Mouse (Mus musculus) right cerebral cortex, postnatal 36 days (tissue): ENCODE data around the gene Gm45234.
A peak's percentile ranks its signal among the peaks of the same experiment; 100 is the strongest.

Experiments used
- DNase-seq, 2 experiments: peaks; one replicate each; pipeline ENCODE4 v3.0.0; 2022; ENCODE audit warnings: low spot score in 2 of 2, mixed read lengths in 1 of 2

The Gm45234 gene

GRCm38 (mm10) chr6:124740211-124740887, 15.5 kb downstream of the Gm45234 start:
- peak in 1 of 2 experiments; percentile 63 for DNase-seq

GRCm38 (mm10) chr6:124739231-124739796, 16.5 kb downstream of the Gm45234 start:
- no peak for DNase-seq

GRCm38 (mm10) chr6:124738511-124739023, 17.3 kb downstream of the Gm45234 start, which contains the start of gene Ptpn6:
Ptpn6 (minus strand) TSS chr6:124738714.
- DNase-seq = no peak

GRCm38 (mm10) chr6:124737040-124737439, 18.8 kb downstream of the Gm45234 start:
- no peak for DNase-seq

- DNase-seq = no peak
Measured at GRCm38 (mm10) chr6:124734417-124734816, 21.4 kb downstream of the Gm45234 start.

GRCm38 (mm10) chr6:124732476-124733370, 23.1 kb downstream of the Gm45234 start:
- no peak for DNase-seq

GRCm38 (mm10) chr6:124731038-124731437, 24.8 kb downstream of the Gm45234 start:
- no peak for DNase-seq

- DNase-seq = no peak
Measured at GRCm38 (mm10) chr6:124729850-124730705, 25.7 kb downstream of the Gm45234 start.

GRCm38 (mm10) chr6:124728621-124729020, 27.2 kb downstream of the Gm45234 start:
- no peak for DNase-seq

- no peak for DNase-seq
Measured at GRCm38 (mm10) chr6:124724472-124724871, 31.3 kb downstream of the Gm45234 start.

GRCm38 (mm10) chr6:124723541-124723940, 32.3 kb downstream of the Gm45234 start:
- no peak for DNase-seq

GRCm38 (mm10) chr6:124722876-124723473, 32.8 kb downstream of the Gm45234 start:
- no peak for DNase-seq

GRCm38 (mm10) chr6:124720904-124721303, 34.9 kb downstream of the Gm45234 start:
- DNase-seq = no peak

GRCm38 (mm10) chr6:124719354-124719978, 36.4 kb downstream of the Gm45234 start:
- no peak for DNase-seq

- DNase-seq = no peak
Measured at GRCm38 (mm10) chr6:124718703-124719102, 37.1 kb downstream of the Gm45234 start.

- no peak for DNase-seq
Measured at GRCm38 (mm10) chr6:124717968-124718367, 37.9 kb downstream of the Gm45234 start.

GRCm38 (mm10) chr6:124716864-124717490, 38.8 kb downstream of the Gm45234 start:
- DNase-seq = no peak

- DNase-seq = no peak
Measured at GRCm38 (mm10) chr6:124712918-124713317, 42.9 kb downstream of the Gm45234 start.

GRCm38 (mm10) chr6:124711824-124712782, 43.7 kb downstream of the Gm45234 start, which contains the start of the genes Emg1 and Phb2:
Emg1 (minus strand) TSS chr6:124712178.
Phb2 (plus strand) TSS chr6:124712336.
- peak; percentile 96 to 97 for DNase-seq
